Comparison of ENCODE assay signal across 11 mouse cellular contexts in the genomic region with DNA sequence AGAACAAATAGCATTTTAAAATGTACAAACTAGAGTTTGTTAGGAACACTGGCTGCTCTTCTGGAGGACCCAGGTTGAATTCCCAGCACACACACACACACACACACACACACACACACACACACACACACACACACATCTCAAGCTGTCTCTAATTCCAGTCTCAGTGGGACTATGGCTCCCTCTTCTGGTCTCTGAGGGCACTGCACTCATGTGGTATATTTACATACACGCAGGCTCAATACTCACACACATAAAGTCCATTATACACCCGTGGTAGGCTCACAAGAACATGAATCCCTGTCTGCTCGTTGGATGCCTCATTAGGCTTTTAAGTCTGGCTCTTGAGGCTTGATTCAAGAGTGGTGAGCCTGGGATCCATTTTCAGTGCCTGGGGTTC. TPM values are rescaled to one million over a fixed set of nuclear protein-coding genes. Genes with fewer than 3 reads are reported as not detected.
DNase-seq lines count a peak whose midpoint lies in the region; ATAC-seq lines count a peak whose summit lies in the region.
"Had no signal": no experiment of that assay in that cellular context is flagged by ENCODE, and none has a peak within 500 bp of the region (broad histone marks: within the 10 kb centered on the region; RNA-seq: fewer than 3 reads in every experiment).

No protein-coding gene starts in this region.

- H3K9me3 ChIP-seq in embryonic facial prominence, embryonic 11.5 days (replicated peaks; ENCODE audit: control insufficient read depth, low read length), result no peaks in the 10 kb centered on the region
- H3K9me3 ChIP-seq: megakaryocyte, embryonic 14.5 days; stomach, embryonic 15.5 days had no signal

- H3K27me3 ChIP-seq in embryonic facial prominence, embryonic 11.5 days (ENCODE audit: control insufficient read depth, insufficient read depth, low read length), result no peaks in the 10 kb centered on the region
- H3K27me3 ChIP-seq: stomach, embryonic 15.5 days had no signal

- no peak overlapping the region for H3K4me3 ChIP-seq in embryonic facial prominence, embryonic 11.5 days (ENCODE audit: low read depth, low read length)
- H3K4me3 ChIP-seq: megakaryocyte, embryonic 14.5 days; stomach, embryonic 15.5 days had no signal

- H3K9ac ChIP-seq in embryonic facial prominence, embryonic 11.5 days (replicated peaks; ENCODE audit: low read length), result no peak overlapping the region
- H3K9ac ChIP-seq: stomach, embryonic 15.5 days had no signal

- ATAC-seq in embryonic facial prominence, embryonic 11.5 days (replicated peaks; ENCODE audit: insufficient number of reproducible peaks, low FRiP score, low TSS enrichment, low read depth), result no peak
- no peak for ATAC-seq in activated CD4-positive, CD25-positive, alpha-beta regulatory T cell, adult 4 months

- no peaks in the 10 kb centered on the region for H3K36me3 ChIP-seq in embryonic facial prominence, embryonic 11.5 days (replicated peaks; ENCODE audit: control insufficient read depth, insufficient read depth, low read depth, low read length)
- H3K36me3 ChIP-seq: stomach, embryonic 15.5 days had no signal

- no peak overlapping the region for H3K27ac ChIP-seq in embryonic facial prominence, embryonic 11.5 days (replicated peaks; ENCODE audit: low read depth, low read length)
- H3K27ac ChIP-seq: stomach, embryonic 15.5 days had no signal

- H3K4me1 ChIP-seq in embryonic facial prominence, embryonic 11.5 days (ENCODE audit: control insufficient read depth, insufficient read depth, low read length), result no peaks in the 10 kb centered on the region

- H3K4me2 ChIP-seq in embryonic facial prominence, embryonic 11.5 days (ENCODE audit: low read depth, low read length), result no peak overlapping the region
- H3K4me2 ChIP-seq: stomach, embryonic 15.5 days had no signal

- peak; percentile 5 to 13 for DNase-seq in layer of hippocampus, postnatal 10 days (ENCODE audit: low spot score in 2 of 2)
- no peak for DNase-seq in layer of hippocampus, adult 8-10 months (ENCODE audit: low spot score in 2 of 2)
- DNase-seq in MEL-GATA-1-ER (ENCODE audit: extremely low read depth, low read depth), result peak; percentile 36
- peak; percentile 34 for DNase-seq in embryonic facial prominence, embryonic 11.5 days (ENCODE audit: low spot score)
- peak; percentile 15 for DNase-seq in retina, embryonic 14.5 days (ENCODE audit: low spot score)
- DNase-seq in adrenal gland, postnatal 4 days (ENCODE audit: low spot score in 2 of 2), result no peak
- DNase-seq in Muller cell, postnatal 12 days (ENCODE audit: inconsistent ontology term), result no peak
- DNase-seq: cerebellum, postnatal 25 days had no signal

- WGBS in embryonic facial prominence, embryonic 11.5 days, result 39% methylated on average over 3 of the region's 3 CpGs

RNA-seq across cellular contexts. Expression of a gene that starts 6.6 kb away (rescaled TPM):
- not detected for total RNA-seq in layer of hippocampus, postnatal 10 days (2021)
- under 1 TPM; 0.20 to 0.47 (median 0.34) TPM for total RNA-seq in layer of hippocampus, adult 8-10 months (2022)
- polyA plus RNA-seq in embryonic facial prominence, embryonic 11.5 days (2014; fragmentation: Nextera tagmentation; extraction: Ambion mirVana), result not detected in 2 replicates
- not detected for polyA plus RNA-seq in activated CD4-positive, CD25-positive, alpha-beta regulatory T cell, adult 4 months (2017; shearing (Covaris generic))
- total RNA-seq in adrenal gland, postnatal 4 days (2021), result 1 to 10 TPM in 1 of 2 experiments, under 1 TPM in 1; 0.14 to 1.2 TPM
- polyA plus RNA-seq: stomach, embryonic 15.5 days had no signal

Comparison
In these comparisons a context has a peak if more than half of its experiments do, and no peak if none do; other contexts are left out.
1. DNase-seq: peak in layer of hippocampus, postnatal 10 days (2 of 2), MEL-GATA-1-ER (single experiment), embryonic facial prominence, embryonic 11.5 days (single experiment) and retina, embryonic 14.5 days (single experiment); none in layer of hippocampus, adult 8-10 months (0 of 2), adrenal gland, postnatal 4 days (0 of 2) and Muller cell, postnatal 12 days (single experiment).